Mouse (Mus musculus) megakaryocyte, embryonic 14.5 days (primary cell): ENCODE data around the gene Mthfsd.
"Not testable (repeated sequence)": the region's sequence is repeated elsewhere in the genome, so short reads cannot be mapped to it uniquely, and the experiment has no call there.

Experiments used
- FLI1 ChIP-seq: IDR thresholded peaks from 2 replicates; pipeline ENCODE4 v1.6.1; 2012; ENCODE audit warnings: low read length, inconsistent platforms, mixed read lengths
- GATA1 ChIP-seq: IDR thresholded peaks from 3 replicates; pipeline ENCODE4 v1.6.1; 2012; ENCODE audit warnings: mixed read lengths, low read length, inconsistent platforms, borderline replicate concordance

DNA sequence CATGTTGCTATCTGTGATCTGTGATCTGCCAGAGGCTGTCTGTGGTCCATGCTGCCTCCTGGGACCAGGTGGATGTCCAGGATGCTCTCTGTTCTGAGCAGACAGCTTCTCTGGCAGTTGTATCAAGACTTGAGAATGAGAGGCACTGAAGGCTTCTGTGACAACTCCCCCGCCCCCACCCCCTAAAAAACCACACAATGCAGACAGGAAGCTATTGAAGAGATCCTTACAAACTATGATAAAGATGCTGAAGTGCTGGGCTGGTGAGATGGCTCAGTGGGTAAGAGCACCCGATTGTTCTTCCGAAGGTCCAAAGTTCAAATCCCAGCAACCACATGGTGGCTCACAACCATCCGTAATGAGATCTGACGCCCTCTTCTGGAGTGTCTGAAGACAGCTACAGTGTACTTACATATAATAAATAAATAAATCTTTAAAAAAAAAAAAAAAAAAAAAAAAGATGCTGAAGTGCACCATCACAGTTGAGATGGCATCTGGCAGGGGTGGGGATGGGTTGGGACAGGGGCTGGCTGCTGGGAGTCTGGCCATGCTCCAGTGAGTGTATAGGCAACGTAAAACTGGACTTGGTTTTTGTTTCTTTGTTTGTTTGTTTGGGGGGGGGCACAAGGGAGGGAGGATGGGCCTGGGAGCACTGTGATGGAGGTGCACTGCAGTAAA, 37.4 kb upstream of the Mthfsd start:
- TF ChIP-seq GATA1, FLI1: not testable (repeated sequence)
